Mouse (Mus musculus) gastrocnemius, adult 18-20 months (tissue): ENCODE measurements at regions not wholly inside any gene's neighbourhood (a gene's known extent, or its start where the extent isn't known, plus 50 kb on each side); places are given as distances from the start of the nearest gene placed in this dataset.
A peak's percentile ranks its signal among the peaks of the same experiment; 100 is the strongest.

ENCODE experiments used
- DNase-seq: peaks from one replicate; pipeline ENCODE4 v3.0.0; 2021; ENCODE audit warnings: low spot score

DNA sequence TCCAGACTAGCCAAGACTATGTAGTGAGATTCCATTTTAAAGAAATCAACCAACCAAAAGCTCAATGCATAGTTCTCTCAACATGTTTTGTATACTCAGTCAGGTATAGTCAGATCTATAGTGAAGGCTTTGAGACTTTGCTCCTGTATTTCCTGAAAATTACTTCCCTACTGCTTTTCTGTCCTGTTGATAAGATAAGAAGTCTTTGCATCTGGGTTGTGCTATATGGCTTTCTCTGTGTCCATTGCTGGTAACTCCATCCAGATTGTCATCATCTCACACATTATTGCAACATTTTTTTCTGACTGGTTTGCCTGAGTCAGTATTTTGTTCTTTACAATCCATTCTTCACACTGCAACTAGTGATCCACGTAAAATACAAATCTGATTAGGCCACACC lies 74.0 kb downstream of the Agtr2 start:
- DNase-seq = no peak

DNA sequence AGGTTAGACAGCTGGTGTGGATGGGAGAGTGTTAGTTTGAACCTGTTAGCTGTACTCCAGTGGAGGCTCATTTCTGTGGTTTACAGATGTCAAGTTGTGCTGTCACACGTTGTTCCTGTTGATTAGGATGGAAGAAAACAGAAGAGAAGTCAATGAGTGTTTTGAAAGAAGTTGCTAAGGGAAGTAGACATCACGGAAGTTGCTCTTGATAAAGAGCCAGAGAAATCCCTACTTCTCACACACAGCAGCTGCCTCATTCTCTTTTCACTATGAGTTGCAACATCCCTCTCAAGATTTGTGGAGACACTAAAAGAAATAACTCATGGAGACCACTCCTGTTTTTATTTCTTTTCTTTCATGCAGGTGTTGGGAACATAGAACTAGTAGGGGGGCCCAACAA lies 82.3 kb downstream of the Agtr2 start:
- DNase-seq = peak; percentile 7

DNA sequence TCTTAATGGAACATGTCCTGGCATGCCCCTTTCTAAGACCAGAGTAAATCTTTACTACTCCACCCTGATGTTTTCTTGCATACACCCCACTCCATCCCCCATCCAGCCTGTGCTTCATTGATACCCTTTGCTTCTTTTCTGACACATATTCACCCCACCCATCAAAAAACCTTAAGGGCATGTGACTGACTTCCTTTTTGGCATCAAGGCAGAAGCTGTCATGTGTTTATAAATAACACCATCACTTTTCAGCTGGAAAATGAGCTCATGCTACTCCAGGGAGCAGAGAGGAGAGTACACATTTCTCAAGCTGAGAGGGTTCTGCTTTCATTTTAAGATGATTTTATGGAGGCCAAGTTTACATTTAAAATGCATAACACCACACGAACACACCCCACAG lies 83.2 kb downstream of the Agtr2 start:
- peak; percentile 17 for DNase-seq

DNA sequence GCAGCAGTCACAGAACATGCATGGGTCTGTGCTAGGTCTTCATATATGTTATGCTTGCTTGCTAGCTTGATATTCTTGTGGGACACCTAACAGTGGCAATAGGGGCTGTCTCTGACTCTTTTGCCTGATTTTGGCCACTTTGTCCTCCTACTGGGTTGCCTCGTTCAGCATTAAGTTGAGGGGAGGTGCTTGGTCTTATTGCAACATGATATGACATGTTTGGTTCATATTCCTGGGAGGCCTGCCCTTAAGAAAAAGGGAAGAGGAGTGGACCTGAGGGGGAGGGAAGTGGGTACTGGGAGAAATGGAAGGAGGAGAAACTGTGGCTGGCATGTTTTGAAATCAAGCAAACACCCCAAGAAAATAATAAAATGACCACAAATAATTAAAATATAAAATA lies 83.6 kb downstream of the Agtr2 start:
- no peak for DNase-seq

DNA sequence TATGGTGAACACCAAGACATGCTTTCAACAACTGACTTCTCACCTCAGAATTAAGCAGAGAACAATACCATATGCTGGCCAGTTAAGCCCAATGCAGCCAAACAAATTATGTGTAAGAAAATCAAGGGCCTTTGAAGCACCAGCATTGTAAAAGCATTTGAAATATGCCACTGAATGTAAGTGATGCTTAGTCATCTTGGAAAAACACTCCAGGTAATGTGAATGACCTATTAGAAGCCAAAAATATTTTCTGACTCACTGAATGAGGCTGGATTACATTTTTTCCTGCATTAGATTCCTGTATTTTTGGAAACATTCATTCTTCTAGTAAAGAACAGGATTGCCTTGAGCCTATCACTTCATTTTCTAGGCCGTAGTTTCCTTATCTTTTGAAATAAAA lies 95.6 kb downstream of the Agtr2 start:
- no peak for DNase-seq

DNA sequence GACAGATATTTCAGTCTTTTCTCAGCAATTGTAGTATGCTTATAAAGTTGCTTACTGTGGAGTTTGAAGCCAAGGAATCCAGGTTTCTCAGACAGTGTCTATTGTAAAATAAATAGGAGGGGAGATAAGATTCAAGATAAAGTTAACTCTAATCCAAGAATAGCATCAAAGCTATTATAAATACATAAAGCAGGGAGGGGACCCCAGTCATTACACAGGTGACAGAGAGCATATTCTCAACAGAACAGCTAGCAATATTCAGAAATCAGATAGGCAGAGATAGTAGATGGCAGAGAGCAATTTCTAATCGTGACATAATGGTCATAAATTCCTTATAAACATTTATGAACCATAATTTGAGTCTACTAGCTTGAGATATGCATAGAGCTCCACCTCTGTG lies 101.7 kb downstream of the Agtr2 start:
- no peak for DNase-seq

DNA sequence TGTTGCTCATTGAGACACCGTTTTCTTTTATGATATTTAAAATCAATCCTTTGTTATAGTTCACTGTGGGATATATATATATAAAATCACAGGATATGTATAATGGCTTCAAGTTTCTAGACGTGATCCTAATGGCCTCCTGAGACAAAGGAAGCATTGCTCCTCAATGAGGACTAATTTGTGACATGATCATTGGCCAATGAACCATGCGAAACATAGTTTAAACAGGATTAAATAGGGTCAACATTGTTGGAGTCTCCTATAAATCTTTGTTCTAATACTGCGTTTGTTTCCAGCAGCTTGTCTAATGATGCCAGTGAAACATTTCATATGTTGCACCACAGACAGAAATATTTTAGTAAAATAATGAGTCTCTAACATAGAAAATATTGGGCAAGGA lies 105.5 kb downstream of the Agtr2 start:
- DNase-seq = no peak
